Mouse (Mus musculus) T-helper 2 cell (primary cell): ENCODE results near the gene Ccdc88c.

ENCODE experiments used
- in situ Hi-C: fragments of 300-600 bp; cut with MboI, MseI; formaldehyde crosslinking; loops from one replicate; pipeline ENCODE4 v1.15.1; 2025; ENCODE audit warnings: high pct_unique_total_duplicates

The Ccdc88c gene

DNA sequence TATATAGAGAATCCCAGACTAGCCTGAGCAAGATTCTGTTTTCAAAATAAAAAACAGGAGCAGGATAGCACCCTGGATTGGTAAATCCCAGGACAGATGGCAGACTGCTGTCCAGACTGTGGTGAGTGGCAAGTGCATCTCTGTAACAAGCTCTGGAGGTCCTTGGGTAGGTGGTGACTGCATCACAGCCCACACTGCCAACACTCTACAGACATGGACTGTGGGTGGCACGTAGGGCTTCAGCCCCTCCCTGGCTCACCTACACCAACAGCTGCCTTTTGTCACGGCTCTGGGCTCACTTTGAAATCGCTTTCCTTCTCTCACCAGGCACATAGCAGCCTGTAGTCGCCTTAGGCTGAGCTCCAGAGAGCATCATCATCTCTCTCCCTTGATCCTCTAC lies 85.7 kb downstream of the Ccdc88c start:
- in situ Hi-C loops = loop anchor here (10.0 kb wide), 1 partner anchor 1742 kb away; no protein-coding TSS in a partner anchor

GRCm38 (mm10) chr12:100941361-100941760 lies 87.5 kb downstream of the Ccdc88c start:
- in situ Hi-C loops = loop anchor here (10.0 kb wide), 1 partner anchor 1743 kb away; no protein-coding TSS in a partner anchor

DNA sequence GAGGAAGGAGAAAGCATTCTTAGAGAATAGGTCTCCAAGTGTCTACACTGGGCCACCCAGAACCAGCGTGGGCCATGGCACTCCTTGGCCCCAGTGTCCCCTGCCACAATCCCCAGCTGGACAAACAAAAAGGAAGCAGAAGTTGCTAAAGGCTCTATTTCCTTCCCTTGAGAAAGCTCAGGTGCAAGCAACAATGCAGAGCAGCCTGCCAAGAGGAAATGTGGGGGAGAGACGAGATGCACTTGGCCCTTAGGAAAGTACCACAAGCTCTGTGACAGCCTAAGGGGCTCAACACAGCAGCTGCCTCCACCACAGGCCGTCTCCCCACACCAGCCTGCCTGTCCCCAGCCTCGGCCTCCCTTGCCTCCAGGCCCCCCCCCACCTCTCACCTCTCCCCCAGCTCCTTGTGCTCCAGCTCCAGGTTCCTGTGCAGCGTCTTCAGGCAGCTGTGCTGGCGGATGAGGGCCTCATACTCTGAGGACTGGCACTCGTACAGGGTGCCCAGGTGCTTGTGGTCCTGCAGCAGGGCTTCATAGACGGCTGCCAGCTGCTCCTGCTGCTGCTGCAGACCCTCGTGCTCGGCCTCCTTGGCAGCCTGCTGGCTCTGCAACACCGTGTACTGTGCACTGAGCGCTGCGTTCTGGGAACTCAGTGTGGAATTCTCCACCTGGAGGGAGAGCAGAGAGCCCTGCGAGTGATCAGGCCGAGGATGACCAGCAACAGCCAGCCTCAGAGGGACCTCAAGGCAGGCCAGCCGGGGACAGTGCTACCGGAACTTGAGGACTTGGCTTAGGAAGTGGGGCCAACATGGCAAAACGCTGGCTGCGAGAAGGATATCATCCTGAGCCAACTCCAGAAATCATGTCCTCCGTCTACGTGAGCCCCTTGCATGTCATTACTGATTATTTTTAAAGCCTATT lies 91.2 kb downstream of the Ccdc88c start:
- in situ Hi-C loops = no loop called here

GRCm38 (mm10) chr12:100936737-100937136 lies 92.1 kb downstream of the Ccdc88c start:
- in situ Hi-C loops = no loop called here

- in situ Hi-C loops = no loop called here
Measured at GRCm38 (mm10) chr12:100936116-100936515, 92.7 kb downstream of the Ccdc88c start.

DNA sequence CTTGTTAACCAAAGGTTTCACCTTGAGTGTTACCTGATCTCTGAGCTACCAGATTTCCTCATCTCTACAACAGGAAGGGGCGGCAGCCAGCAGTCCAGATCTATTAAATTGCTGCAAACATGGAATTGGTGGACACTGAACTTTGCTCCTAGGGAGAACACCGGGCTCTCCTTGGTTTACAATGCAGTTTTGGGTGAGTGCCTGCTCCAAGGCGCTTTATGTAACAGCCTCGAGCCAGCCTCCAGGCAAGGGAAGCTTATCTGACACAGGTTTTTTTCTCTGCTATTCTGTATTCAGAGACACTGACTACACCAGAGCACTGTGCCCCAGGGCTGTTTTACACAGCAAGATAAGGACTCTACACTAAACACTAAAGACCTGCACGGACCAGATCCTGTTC lies 94.1 kb downstream of the Ccdc88c start:
- in situ Hi-C loops = no loop called here

DNA sequence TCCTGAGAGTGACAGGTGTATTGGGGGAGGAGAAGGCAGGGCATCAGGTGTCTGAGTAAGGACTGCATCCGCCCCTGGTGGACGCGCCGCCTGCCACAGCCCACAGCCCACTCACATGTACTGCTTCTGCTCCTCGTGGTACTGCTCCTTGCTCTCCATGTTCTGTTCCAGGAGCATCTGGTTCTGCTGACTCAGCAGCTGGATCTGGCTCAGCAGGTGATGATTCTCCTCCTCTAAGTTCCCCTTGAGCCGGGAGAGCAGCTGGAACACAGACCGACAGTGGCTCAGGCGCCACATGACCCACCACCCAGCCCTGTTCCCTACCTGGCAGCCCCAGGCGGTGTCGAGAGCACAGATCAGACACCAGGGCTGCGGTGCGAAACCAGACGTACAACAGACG lies 97.2 kb downstream of the Ccdc88c start:
- in situ Hi-C loops = no loop called here

- in situ Hi-C loops = no loop called here
Measured at GRCm38 (mm10) chr12:100928286-100928685, 100.6 kb downstream of the Ccdc88c start.

- in situ Hi-C loops = no loop called here
Measured at GRCm38 (mm10) chr12:100925644-100926619, 102.9 kb downstream of the Ccdc88c start.

- in situ Hi-C loops = no loop called here
Measured at GRCm38 (mm10) chr12:100924646-100925339, 104.1 kb downstream of the Ccdc88c start.

DNA sequence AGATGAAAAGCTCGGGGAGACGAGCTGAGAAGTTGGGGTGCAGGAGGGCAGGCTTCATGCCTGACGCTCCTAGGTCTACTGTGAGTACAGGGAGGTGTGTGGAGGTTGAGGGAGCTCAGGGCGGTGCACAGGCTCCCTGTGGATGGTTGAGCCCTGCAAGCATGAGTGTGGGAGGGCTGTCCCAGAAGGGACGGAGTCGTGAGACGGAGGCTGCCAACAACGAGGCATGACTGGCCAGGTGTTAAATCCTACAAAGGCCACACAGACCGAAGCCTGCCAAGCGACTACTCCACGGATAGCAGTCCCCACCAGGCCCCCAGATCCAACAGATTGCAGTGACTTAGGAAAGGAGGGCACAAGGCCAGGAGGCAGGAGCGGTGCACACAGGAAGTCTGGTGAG lies 118.1 kb downstream of the Ccdc88c start:
- in situ Hi-C loops = loop anchor here (5.0 to 10.0 kb wide), 2 partner anchors 58 to 306 kb away; no protein-coding TSS in a partner anchor

GRCm38 (mm10) chr12:100909765-100910164 lies 119.1 kb downstream of the Ccdc88c start:
- in situ Hi-C loops = loop anchor here (5.0 to 10.0 kb wide), 2 partner anchors 57 to 305 kb away; no protein-coding TSS in a partner anchor

GRCm38 (mm10) chr12:100908298-100909034 lies 120.4 kb downstream of the Ccdc88c start:
- in situ Hi-C loops = no loop called here

DNA sequence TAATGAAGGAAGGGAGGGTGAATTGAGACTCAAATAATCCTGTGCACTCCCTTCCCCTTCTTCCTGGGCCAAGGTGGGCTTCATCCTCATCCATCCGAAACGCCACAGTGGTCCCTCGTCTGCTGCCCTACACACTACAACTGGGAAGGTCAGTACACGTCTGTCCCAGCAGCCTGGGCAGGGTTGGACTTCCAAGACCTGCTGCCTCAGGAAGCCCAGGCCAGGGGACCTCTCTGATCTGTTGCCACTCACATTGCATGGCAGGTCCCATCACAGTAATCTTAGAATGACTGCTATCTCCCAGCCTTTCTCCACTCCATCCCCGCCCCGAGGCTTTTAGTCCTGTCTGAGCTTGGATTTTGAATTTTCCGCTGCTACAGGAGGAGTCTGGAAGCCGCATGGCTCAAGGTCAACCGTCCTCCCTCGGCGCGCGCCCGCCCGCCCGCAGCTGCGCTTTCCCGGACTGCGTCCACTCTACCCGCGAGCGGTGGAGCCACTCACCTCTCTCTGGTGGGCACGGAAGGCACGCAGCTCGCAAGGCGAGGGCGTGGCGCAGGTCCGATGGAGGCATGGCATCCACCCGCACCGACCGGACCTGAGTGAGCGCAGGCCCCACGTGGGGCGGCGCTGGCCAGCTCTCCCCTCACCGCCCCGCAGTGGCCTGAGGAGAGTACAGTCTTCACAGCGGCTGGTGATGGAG lies 121.1 kb downstream of the Ccdc88c start, which contains the start of gene Gpr68:
Gene Gpr68, minus strand, starts transcription at position 601 of the 700 bp plus-strand sequence.
- in situ Hi-C loops = no loop called here

DNA sequence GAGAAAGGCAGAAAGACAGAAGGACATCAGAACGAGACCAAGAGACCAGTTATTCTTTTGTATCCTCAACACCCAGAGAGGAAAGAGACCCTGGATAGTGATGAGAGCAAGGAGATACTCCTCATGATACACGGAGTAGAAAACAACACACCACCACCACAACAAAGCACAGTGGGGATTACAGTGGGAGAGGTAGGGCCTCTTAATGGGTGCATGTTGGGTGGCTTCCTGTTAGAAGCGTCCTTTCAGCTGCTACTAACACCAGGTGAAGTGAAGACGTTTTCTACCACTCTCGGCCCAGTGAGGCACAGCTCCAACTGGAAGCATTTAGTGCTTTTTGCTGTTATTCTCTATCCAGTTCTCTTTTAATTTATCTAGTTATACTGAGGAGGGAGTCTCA lies 122.0 kb downstream of the Ccdc88c start:
- in situ Hi-C loops = no loop called here

- in situ Hi-C loops = no loop called here
Measured at GRCm38 (mm10) chr12:100903761-100904160, 125.1 kb downstream of the Ccdc88c start.

DNA sequence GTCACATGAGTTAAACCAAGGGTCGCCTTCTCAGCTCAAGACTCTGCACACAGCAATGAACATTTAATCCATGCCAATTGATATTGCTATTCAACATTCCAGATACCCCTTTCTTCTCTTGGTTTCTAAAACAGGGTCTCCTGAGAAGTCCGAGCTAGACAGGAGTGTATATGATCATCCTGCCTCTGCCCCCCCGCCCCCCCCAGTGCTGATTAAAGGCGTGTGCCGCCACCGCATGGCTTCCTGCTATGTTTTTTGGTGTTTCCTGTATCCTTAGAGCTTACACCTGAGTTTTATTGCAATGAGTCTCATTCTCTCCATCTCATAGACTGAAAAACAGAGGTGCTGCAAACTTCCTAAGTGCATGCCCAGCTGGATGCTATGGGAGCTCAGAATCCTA lies 127.5 kb downstream of the Ccdc88c start:
- in situ Hi-C loops = no loop called here

DNA sequence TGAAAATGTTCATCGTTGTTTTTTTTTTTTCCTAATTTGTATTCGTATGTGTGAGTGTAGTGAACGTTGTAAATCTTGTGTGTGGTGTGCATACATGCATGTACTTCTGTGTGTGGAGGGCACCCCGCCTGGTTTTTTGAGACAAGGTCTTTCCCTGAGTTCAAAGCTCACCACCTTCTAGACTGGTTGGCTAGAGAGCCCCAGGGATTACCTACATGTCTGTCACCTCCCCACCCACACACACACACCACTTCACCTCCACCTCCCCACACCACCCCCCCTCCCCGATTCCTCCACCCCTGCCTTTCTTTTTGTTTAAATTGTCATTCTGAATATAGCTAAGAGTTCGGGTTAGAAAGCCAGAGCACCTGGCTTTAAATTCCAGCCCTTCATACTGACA lies 128.0 kb downstream of the Ccdc88c start:
- in situ Hi-C loops = no loop called here

DNA sequence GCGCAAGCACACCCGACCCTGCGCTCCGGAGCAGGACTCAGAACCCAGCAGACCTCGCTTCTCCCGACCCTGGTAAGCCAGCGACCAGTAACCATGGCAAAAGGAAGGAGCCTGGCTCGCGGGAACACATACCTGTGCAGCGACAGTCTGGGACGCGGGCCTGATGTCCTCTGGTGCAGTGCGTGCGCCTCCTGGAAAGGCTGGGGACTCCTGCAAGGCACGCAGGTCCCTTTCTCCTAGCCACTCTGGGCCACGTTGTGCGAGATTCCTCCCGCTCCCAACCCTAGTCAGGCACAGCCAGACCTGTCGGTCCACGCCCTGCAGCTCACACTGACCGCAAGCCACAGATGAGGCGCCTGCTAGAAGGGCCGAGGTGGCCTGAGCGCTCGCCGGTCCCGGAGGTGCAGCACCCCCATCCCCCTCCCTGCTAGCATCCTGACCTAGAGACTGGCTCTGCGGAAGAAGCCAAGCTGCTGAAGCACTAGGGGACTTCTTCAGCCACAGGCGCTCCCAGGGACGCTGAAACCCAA lies 129.7 kb downstream of the Ccdc88c start:
- in situ Hi-C loops = loop anchor here (25.0 kb wide), 1 partner anchor 988 kb away; no protein-coding TSS in a partner anchor
